Mouse (Mus musculus): ENCODE results near the gene Pex1. TPM values are rescaled to one million over a fixed set of nuclear protein-coding genes. Genes with fewer than 3 reads are reported as not detected.
"Not testable (repeated sequence)": the region's sequence is repeated elsewhere in the genome, so short reads cannot be mapped to it uniquely, and the experiment has no call there.

Gene Pex1
- 10 to 100 TPM; 14.0 to 18.5 TPM for polyA plus RNA-seq (2017; shearing (Covaris generic))

GRCm38 (mm10) chr5:3595693-3596398, at the start of gene Pex1:
TSS of gene Pex1 (plus strand) at chr5:3596066.
- peak; percentile 95 for ATAC-seq

GRCm38 (mm10) chr5:3546226-3546625, 49.6 kb upstream of the Pex1 start:
- ATAC-seq, result no peak

GRCm38 (mm10) chr5:3551481-3551880, 44.4 kb upstream of the Pex1 start:
- no peak for ATAC-seq

GRCm38 (mm10) chr5:3554198-3554597, 41.7 kb upstream of the Pex1 start:
- no peak for ATAC-seq

GRCm38 (mm10) chr5:3571266-3571665, 24.6 kb upstream of the Pex1 start, which contains the start of gene 1700109H08Rik:
TSS of gene 1700109H08Rik (plus strand) at chr5:3571566.
- ATAC-seq, result no peak

GRCm38 (mm10) chr5:3574825-3575224, 21.0 kb upstream of the Pex1 start:
- ATAC-seq, result no peak

GRCm38 (mm10) chr5:3577939-3578338, 17.9 kb upstream of the Pex1 start:
- no peak for ATAC-seq

- ATAC-seq, result no peak
Observed at GRCm38 (mm10) chr5:3579066-3579465, 16.8 kb upstream of the Pex1 start.

GRCm38 (mm10) chr5:3596399-3596766, 517 bp downstream of the Pex1 start, which contains the start of gene Rbm48:
TSS of gene Rbm48 (minus strand) at chr5:3596585.
- peak; percentile 50 for ATAC-seq

GRCm38 (mm10) chr5:3597171-3597570, 1.3 kb downstream of the Pex1 start:
- no peak for ATAC-seq

- no peak for ATAC-seq
Observed at GRCm38 (mm10) chr5:3598766-3599165, 2.9 kb downstream of the Pex1 start.

- ATAC-seq, result no peak
Observed at GRCm38 (mm10) chr5:3600298-3600697, 4.4 kb downstream of the Pex1 start.

GRCm38 (mm10) chr5:3600790-3601189, 4.9 kb downstream of the Pex1 start:
- no peak for ATAC-seq

- ATAC-seq, result no peak
Observed at GRCm38 (mm10) chr5:3607114-3607513, 11.2 kb downstream of the Pex1 start.

- no peak for ATAC-seq
Observed at GRCm38 (mm10) chr5:3609241-3609640, 13.4 kb downstream of the Pex1 start.

GRCm38 (mm10) chr5:3611835-3612234, 16.0 kb downstream of the Pex1 start:
- not testable (repeated sequence) for ATAC-seq

GRCm38 (mm10) chr5:3620486-3620885, 24.6 kb downstream of the Pex1 start:
- no peak for ATAC-seq

- no peak for ATAC-seq
Observed at GRCm38 (mm10) chr5:3630055-3630454, 34.2 kb downstream of the Pex1 start.

- no peak for ATAC-seq
Observed at GRCm38 (mm10) chr5:3631512-3632271, 35.8 kb downstream of the Pex1 start.

GRCm38 (mm10) chr5:3632285-3632684, 36.4 kb downstream of the Pex1 start:
- no peak for ATAC-seq

GRCm38 (mm10) chr5:3633315-3633714, 37.4 kb downstream of the Pex1 start:
- ATAC-seq, result no peak

GRCm38 (mm10) chr5:3633951-3634350, 38.1 kb downstream of the Pex1 start:
- ATAC-seq, result no peak

GRCm38 (mm10) chr5:3635286-3635685, 39.4 kb downstream of the Pex1 start:
- no peak for ATAC-seq

- ATAC-seq, result no peak
Observed at GRCm38 (mm10) chr5:3644621-3645020, 48.8 kb downstream of the Pex1 start.

Measured in CD4-positive, CD25-positive, alpha-beta regulatory T cell, adult 4 months (primary cell).